Mouse (Mus musculus) brain, embryonic 14.5 days (tissue): ENCODE measurements around the gene Rnf6. TPM values are rescaled to one million over a fixed set of nuclear protein-coding genes. Genes with fewer than 3 reads are reported as not detected.

Experiments
- DNase-seq: peaks from one replicate; pipeline ENCODE4 v3.0.0-alpha.2; 2011; ENCODE audit warnings: low read depth
- CTCF ChIP-seq: fragments of 200-500 bp; IDR thresholded peaks from 2 replicates; pipeline ENCODE4 v1.5.1; 2012; ENCODE audit warnings: inconsistent platforms, mild to moderate bottlenecking, moderate library complexity, borderline replicate concordance; ENCODE audit not compliant: insufficient read depth, insufficient read length; ENCODE audit errors: extremely low read depth
- POLR2A ChIP-seq: fragments of 200-500 bp; IDR thresholded peaks from 2 replicates; pipeline ENCODE4 v1.6.1; 2012; ENCODE audit warnings: mild to moderate bottlenecking, inconsistent platforms, borderline replicate concordance; ENCODE audit not compliant: poor library complexity, insufficient read depth, insufficient read length, severe bottlenecking; ENCODE audit errors: extremely low read depth
- polyA plus RNA-seq: library from polyadenylated mRNA; depleted of rRNA; stranded (reverse); fragments of >200 nt; gene quantifications from 2 replicates; pipeline ENCODE4 v1.2.3, GENCODE M21; 2012

Gene Rnf6
- polyA plus RNA-seq, 1 experiment, result 16.1 TPM

GRCm38 (mm10) chr5:146245193-146245592 is 23.8 kb upstream of the Rnf6 start:
- TF ChIP-seq POLR2A (no peak), CTCF (no peak)
- DNase-seq, result no peak

GRCm38 (mm10) chr5:146241202-146241601 is 19.8 kb upstream of the Rnf6 start:
- no peak for DNase-seq
- TF ChIP-seq POLR2A (no peak), CTCF (no peak)

GRCm38 (mm10) chr5:146240771-146241170 is 19.4 kb upstream of the Rnf6 start:
- DNase-seq, result no peak
- TF ChIP-seq CTCF, result no peak
- no peak for TF ChIP-seq POLR2A

GRCm38 (mm10) chr5:146238274-146238673 is 16.9 kb upstream of the Rnf6 start:
- TF ChIP-seq CTCF (no peak), POLR2A (no peak)
- DNase-seq, result no peak

GRCm38 (mm10) chr5:146234336-146234735 is 13.0 kb upstream of the Rnf6 start:
- no peak for TF ChIP-seq POLR2A
- no peak for TF ChIP-seq CTCF
- no peak for DNase-seq

- no peak for DNase-seq
- TF ChIP-seq POLR2A (no peak), CTCF (no peak)
Measured at GRCm38 (mm10) chr5:146232816-146233215, 11.5 kb upstream of the Rnf6 start.

- TF ChIP-seq POLR2A, result no peak
- TF ChIP-seq CTCF, result no peak
- peak; percentile 12 for DNase-seq
Measured at GRCm38 (mm10) chr5:146232056-146232675, 10.8 kb upstream of the Rnf6 start.

GRCm38 (mm10) chr5:146231655-146231996 is 10.3 kb upstream of the Rnf6 start:
- DNase-seq, result peak; percentile 51
- TF ChIP-seq POLR2A, result no peak
- TF ChIP-seq CTCF, result no peak

- TF ChIP-seq POLR2A, result peak; percentile 53; the same call in 1 of the 2 replicates
- TF ChIP-seq CTCF, result no peak
- DNase-seq, result peak; percentile 99
Measured at GRCm38 (mm10) chr5:146230864-146231654, 9.7 kb upstream of the Rnf6 start, which contains the start of gene Cdk8. TSS of gene Cdk8 (plus strand) at chr5:146231230.

- DNase-seq, result no peak
Measured at GRCm38 (mm10) chr5:146229869-146230650, 8.7 kb upstream of the Rnf6 start.

GRCm38 (mm10) chr5:146227496-146227895 is 6.1 kb upstream of the Rnf6 start:
- no peak for TF ChIP-seq CTCF
- DNase-seq, result no peak

More at GRCm38 (mm10) chr5:146229869-146230650, 8.7 kb upstream of the Rnf6 start:
- TF ChIP-seq CTCF (no peak), POLR2A (no peak)
